Mouse (Mus musculus): ENCODE data around the gene Nutf2-ps1. TPM values are rescaled to one million over a fixed set of nuclear protein-coding genes. Genes with fewer than 3 reads are reported as not detected.

The Nutf2-ps1 gene
- total RNA-seq, 2 experiments from 2014 or later = 49.2 to 59.9 TPM

DNA sequence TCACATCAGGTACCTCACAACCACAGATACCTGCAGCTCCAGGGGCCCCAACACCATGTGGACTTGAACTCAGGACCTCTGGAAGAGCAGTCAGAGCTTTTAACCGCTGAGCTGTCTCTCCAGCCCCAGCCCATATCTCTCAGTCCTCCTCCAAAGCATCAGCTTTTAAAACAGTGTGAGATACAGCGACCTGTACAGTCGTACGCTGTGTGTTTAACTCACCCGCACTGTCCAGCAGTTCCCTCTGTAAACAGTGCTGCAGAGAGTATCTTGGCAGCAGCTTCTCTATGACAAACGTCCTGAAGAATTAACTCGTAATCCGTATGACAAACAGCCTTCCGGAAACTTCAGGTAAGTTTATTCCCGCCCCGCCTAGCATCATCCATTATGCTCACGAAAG is 16.3 kb downstream of the Nutf2-ps1 start:
- intact Hi-C loops (cut with DNase I) = no loop called here
- no peak for DNase-seq (ENCODE audit: low spot score in 2 of 2)

DNA sequence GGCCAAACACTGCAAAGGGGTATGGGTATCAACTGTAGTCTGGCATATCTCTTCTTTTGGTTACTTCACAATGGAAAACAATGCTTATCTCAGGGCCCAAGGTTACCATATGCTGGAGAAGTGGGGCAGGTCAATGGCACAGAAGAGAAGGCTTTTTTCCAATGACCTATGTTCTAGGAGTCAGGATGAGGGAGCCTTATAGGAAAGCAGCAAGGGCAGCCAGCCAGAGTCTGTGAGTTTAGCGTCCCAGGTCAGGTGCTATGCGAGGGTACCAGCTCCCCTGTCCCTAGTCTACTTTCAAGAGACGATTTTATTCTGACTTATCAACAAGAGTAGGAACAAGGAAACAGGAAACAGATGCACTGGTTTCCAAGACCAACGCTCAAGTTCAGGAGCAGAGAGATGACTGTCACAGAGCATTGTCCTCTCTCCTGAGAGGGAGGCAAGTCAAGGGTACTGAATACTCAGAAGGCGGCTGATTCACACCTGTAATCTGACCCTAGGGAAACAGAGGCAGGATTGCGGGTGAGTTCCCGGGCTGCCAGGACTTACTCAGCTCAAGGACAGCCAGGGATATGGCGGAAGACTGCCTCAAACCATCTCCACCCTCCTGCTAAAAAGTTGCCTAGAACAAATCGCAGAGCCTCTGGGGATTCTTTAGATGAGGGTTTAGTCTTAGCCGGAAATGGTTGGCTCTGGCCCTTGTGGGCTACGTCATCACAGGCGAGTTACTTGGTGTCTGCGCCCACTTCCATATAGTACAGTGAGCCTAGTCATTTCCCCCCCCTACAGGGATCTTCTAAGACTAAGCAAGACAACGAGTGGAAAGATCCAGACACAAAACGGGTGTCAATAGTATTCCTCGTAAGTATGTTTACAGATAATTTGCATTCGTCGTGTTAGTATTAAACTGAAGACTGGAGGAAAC is 17.1 kb downstream of the Nutf2-ps1 start:
- intact Hi-C loops (cut with DNase I) = no loop called here
- DNase-seq (ENCODE audit: low spot score in 2 of 2) = no peak

DNA sequence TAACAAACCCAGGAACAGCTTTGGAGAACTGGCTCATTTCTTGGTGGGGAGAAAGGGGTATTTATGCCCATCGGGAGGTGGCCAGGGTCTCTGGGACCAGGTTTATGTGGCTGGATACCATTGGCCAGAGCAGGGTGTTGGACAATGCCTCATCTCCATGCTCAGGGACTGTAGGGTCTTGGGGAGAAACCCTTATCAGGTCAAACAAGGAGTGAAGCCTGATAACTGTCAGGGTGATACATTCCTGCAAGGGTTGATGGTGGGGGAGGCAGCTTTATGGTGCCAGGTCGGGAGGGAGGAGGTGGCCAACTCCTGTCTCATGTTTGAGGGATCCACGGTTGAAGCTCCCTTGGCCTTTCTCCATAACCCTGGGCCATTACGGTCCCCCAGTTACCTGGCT is 17.8 kb downstream of the Nutf2-ps1 start:
- DNase-seq (ENCODE audit: low spot score in 2 of 2) = no peak
- intact Hi-C loops (cut with DNase I) = no loop called here

DNA sequence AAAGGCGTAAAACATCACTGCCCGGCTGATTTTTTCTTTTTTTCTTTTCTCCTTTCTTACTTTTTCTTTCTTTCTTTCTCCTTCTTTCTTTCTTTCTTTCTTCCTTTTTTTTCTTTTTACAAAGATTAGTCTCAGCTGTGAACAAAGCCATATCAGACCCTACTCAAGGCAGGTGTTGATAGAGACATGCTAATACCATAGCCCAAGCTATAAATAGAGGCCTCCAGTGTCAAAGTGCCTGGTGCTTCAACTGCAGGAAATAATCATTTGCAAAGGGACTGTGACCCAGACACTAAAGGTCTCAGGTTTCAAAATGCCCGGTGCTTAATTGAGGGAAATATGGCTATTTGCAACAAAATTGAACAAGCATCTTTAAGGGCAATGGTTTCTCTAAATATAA is 20.3 kb downstream of the Nutf2-ps1 start:
- intact Hi-C loops (cut with DNase I) = no loop called here
- DNase-seq (ENCODE audit: low spot score in 2 of 2) = no peak

DNA sequence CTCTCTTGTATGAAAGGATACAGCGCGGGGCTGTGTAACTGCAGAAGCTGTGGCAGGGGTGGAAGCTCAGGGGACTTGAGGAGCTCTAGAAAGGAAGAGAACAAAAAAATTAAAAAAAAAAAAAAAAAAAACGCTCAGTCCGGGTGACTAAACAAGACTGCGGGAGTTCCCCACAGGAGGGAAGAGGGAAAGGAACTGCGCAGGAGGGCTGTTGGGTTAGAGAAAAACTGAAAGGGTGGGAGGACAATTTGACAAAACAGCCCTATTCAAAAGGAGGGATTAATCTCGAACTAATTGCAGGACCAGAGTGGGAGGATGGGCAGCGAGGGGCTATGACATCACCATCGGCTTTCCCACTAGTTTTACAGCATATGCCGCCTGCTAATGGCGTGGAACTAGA is 21.0 kb downstream of the Nutf2-ps1 start:
- intact Hi-C loops (cut with DNase I) = no loop called here

DNA sequence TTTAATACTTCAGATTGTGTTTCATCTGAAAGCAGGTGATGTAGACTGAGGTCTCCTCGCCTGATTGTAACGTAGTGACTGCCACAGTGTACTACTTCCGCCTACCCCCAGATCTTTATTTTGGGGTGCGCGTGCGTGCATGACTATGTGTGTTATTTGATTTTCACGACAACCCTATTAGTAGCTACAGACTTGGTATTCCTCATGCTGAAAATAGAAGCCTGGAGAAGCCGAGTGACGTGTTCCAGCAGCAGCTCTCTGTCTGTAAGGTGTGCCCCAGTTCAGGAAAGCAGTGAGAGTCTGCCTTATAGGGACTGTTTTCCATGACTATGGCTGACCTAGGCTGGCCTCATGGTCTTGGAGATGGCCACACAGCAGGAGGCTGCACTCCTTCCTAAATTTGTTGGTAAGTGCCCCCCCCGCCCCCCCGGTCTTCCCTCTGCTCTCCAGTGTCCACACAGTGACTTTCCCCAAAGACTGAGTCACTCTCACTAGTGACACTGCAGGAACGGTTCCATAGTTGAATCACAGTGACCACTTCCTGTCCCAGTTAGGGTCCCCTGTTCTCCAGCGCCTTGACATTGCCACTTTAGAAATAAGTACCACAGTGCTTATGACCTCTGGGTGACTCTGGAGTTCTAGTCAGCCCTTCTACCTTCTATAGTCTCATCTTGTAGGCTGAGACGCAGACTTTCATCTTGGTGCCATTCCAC is 23.1 kb downstream of the Nutf2-ps1 start:
- intact Hi-C loops (cut with DNase I) = no loop called here
- DNase-seq (ENCODE audit: low spot score in 2 of 2) = no peak

More for the DNA sequence above, 21.0 kb downstream of the Nutf2-ps1 start:
- no peak for DNase-seq (ENCODE audit: low spot score in 2 of 2)

DNA sequence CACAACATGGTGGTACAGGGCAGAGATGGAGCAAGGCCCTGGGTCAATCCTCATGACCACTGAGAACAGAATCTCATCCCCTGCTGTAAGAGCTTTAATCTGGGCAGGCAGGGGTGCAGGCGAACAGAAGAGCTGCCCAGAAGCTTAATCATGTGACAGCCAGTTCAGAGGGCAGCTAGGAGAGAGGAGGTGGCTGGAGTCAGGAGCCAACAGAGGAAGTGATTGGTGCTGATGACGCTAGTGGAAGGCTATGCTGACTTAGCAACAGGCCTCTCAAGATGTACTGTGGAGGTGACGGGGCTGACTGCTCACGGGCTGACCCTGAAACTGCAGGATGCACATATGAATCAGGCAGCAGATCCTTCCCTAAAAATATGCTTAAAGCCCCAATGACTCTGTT is 24.7 kb downstream of the Nutf2-ps1 start:
- DNase-seq (ENCODE audit: low spot score in 2 of 2) = no peak
- intact Hi-C loops (cut with DNase I) = no loop called here

DNA sequence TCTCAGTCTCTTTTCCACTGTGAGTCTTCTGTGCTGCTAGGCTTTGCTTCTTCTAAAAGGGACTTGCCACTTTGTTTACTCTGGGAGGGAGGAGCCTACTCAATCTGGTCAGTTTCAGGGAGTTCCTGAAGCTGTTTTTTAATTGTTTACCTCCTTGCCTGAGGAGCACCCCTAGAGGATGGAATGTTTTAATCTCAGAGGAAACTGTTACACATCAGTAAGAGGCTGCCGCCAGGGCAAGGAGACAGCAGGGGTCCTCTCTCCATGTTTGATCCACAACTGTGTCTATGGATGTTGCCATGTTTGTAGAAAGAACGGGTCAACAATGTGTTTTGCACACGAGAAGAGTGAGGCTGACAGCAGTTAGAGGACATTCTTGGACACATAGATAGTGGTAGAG is 28.4 kb downstream of the Nutf2-ps1 start:
- no peak for DNase-seq (ENCODE audit: low spot score in 2 of 2)
- intact Hi-C loops (cut with DNase I) = no loop called here

DNA sequence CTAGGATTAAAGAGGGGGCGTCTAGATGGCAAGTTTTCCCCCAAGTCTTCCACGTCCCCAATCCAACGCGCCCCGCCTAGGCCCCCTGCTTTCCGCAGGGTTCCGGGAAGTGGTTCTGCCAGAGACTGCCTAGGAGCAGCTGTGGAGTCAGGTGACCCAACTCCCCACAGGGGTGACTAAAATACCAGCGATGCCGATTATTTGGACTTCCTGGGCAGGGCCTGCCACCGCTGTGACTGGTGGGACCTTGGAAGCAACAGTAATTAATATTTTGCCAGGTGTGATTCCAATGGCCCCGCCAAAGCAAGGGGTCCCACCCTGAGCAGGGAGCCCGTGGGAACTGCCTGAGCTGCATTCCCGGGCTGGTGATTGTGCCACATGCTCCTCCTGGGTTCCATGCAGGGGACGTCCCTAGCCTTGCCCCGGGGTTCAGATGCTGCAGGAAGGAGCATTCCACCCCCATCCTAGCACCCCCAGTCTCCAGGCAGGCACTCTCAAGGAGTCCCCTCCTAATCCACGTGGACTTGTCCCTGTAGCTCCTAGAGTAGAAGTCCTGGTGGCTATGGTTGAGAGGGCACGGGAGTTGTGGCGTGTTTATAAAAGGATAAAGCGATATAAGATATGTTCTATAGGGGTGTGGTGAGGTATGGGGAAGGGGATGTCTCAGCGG is 31.5 kb downstream of the Nutf2-ps1 start:
- no peak for DNase-seq (ENCODE audit: low spot score in 2 of 2)
- intact Hi-C loops (cut with DNase I) = no loop called here

DNA sequence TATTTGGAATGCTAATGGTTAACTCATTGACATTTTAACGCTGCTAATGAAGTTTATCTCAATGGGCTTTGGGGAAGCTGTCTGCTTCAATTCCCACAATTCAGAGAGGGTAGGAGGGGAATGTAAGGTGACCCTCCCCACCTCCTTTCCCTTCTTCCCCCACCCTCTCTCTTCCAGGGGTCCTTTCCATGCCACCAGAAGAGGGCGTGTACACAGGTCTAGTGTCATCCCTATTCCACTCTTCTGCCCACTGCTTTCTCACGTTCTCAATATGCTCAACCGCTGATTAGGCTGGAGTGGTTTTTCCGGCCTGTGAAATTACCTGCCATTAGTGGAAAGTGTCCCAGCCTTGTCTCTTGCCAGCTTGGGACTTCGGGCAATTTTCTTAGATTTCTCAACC is 32.0 kb downstream of the Nutf2-ps1 start:
- DNase-seq (ENCODE audit: low spot score in 2 of 2) = no peak
- intact Hi-C loops (cut with DNase I) = no loop called here

DNA sequence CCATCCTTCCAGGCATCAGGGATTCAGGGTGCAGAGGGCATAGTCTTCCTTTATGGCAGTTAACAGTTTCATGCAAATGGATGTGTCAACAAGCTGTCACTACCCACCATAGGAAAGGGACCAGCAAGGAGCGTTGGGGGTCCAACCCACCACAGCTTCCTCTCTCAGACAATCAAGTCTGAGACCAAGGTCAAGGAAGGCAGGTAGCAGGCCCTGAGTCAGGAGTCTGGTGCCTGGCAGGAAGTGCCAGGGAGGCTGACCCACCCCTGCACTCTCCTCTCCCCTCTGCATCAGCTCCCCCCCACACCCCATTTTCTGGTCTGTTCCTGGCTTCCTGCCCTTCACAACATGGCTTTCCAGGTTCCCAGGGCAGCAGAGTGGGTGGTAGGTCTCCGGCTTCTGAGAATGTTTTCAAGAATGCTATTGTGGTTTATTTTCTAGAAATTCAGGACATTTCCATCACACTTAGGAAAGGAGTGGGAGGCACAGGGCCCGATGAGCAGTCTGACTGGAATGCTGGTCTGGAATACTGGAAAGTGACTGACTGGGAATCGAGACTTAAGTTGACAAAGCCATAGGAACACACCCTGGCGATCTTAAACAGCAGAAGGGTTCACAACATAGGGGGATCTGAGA is 33.8 kb downstream of the Nutf2-ps1 start:
- intact Hi-C loops (cut with DNase I) = no loop called here
- DNase-seq (ENCODE audit: low spot score in 2 of 2) = no peak

DNA sequence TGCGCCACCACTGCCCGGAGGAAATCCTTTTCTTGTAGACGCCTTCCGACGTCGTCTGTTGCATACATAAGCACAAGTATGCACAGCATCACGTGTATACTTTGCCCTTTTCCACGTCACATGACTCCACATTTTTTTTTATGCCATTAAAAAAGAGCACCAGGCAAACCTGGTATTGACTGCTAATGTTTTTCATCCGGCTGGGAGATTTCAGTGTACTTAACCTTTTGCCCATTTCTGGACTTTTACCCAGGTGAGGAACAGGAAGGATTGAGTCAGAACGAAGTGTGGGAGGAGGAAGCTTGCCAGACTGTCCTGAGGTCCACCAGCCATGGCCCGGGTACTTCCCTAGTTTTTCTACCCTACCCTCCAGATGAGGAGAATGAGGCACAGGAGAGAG is 34.5 kb downstream of the Nutf2-ps1 start:
- no peak for DNase-seq (ENCODE audit: low spot score in 2 of 2)
- intact Hi-C loops (cut with DNase I) = no loop called here

DNA sequence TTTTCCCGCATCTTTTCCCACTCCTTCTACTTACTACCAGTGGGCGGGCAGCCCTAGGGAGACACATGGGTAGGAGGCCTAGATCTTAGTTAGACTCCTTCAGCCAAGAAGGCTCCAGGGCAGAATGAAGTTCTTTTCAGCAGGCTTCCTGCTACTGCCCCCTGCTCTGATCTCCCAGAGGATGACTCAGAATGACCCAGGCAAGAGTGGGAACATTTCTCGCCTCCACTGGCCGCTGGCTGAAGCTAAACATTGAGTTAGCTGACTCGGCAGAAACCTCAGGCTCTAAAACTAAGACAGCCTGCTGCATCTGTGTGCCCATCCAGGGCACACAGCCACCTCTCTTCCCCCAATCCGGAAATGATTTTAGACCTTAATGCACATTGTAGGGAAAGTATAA is 36.1 kb downstream of the Nutf2-ps1 start:
- intact Hi-C loops (cut with DNase I) = no loop called here
- DNase-seq (ENCODE audit: low spot score in 2 of 2) = no peak

DNA sequence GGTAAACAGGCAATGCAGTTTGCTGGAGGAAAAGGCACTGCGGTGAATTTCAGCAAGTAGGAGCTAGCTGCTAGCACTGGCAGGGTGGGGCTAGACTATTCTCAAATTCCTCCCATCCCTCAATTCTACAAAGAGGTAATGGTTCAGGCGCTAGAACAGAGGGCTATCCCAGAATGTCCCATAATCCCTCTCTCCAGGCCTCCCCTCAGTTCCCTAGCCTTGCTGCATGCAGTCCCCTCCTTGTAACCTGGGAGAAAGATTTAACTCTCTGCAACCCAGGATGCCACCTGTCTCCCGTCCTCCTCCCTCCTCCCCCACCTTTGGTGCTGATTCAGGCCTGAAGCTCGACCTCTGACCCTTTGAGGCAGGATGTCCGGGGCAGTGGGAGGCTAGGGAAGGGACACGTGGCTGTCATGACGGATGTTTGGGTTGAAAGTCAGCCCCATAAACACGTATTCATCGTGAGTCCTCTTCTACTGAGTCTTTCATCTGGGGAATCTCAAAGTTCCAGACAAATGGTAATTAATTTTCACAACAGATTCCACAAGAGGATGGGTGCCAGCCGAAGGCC is 36.6 kb downstream of the Nutf2-ps1 start:
- intact Hi-C loops (cut with DNase I) = no loop called here
- no peak for DNase-seq (ENCODE audit: low spot score in 2 of 2)

DNA sequence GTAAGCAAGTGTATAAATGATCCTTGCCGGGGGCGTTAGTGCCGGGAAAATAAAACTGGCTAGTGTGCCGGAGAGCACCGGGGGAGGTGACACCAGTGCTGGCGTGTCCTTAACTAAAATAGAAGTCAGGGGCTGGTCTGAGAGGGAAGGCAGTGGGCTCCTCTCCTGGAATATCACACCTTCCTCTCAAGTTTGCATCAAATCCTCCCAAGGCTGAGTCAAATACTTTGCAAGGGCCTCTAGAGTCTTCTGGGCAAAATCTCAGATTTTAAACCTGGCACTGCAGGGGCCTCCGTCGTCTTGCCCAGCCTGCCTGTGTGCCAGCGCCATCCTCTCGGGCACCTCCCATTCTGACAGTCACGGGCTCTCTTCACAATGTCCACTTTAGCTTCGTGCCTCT is 37.9 kb downstream of the Nutf2-ps1 start:
- intact Hi-C loops (cut with DNase I) = no loop called here
- no peak for DNase-seq (ENCODE audit: low spot score in 2 of 2)

DNA sequence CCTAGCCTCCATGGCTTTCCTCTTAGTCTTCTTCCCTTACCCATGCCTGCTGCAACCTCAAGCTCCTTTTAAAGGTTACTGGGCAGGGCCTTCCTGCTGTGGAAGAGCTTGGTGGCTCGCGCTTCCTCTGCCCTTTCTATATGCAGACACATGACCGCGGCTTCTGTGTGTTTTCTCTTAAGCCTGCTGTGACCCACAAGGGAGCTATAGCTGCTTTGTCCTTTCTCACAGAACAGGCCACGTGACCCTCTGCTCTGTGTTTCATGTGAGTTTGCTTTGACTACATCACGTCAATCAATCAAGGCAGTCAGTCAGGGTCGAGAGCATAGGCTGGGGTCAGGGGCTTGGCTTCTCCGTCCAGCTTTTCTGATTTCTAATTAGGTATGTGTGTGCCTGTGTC is 41.3 kb downstream of the Nutf2-ps1 start:
- DNase-seq (ENCODE audit: low spot score in 2 of 2) = no peak
- intact Hi-C loops (cut with DNase I) = no loop called here

DNA sequence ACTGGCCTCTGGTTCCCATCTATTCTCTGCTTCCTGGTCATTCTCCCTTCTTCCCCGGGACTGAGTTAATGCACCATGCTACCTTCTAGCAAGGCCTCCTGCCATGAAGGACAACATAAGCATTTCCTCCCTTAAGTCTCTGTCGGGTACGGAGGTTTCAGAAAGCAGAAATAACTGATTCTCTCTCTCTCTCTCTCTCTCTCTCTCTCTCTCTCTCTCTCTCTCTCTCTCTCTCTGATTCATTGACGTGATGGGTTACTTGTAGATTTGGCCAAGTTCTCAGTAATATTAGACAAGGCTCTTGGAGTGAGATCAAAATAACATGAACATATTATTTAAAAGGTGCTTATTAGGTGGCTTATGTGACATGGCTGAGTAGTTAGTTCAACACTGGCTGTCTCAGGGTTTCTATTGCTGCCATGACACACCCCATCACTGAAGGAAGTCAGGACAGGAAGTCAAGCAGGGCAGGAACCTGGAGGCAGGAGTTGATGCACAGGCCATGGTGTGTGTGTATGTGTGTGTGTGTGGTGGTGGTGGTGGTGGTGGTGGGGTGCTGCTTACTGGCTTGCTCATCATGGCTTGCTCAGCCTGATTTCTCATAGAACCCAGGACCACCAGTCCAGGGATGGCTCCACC is 43.8 kb downstream of the Nutf2-ps1 start:
- intact Hi-C loops (cut with DNase I) = no loop called here
- no peak for DNase-seq (ENCODE audit: low spot score in 2 of 2)

DNA sequence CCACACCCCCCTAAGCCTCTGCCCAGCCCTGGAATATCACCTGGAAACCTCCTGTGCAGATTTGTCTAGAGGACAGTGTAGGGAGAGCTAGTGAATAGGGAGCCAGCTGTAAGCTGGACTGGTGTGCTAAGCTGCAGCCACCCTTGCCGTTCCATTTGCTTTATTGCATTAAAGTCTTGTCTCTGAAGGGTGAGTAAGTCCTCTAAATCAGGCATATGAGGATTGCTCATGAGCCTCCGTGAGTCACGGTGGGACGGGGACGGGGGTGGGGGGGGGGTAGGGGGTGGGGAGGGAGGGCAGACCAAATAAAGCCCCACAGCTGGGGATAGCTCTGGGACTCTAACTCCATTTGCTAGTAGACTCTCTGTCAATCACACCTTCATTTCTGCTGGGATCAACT is 45.3 kb downstream of the Nutf2-ps1 start:
- DNase-seq (ENCODE audit: low spot score in 2 of 2) = no peak
- intact Hi-C loops (cut with DNase I) = no loop called here

DNA sequence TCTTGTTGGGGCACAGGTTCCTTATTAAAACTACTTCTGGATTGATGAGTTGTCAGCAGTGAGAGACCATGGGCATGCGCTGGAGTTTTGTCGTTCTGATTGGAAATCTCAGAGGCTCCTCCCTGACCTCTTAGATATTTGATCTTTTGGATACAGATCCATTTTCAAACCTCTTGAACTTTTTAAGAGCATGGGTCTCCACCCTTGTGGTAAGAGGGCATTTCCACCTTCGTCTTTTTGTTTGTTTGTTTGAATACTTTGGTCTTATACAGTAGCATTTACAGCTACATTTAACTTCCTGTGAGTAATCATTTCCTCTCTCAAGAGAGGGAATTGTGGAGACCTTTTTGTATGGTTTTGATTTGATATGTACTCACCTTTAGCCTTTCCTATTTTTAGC is 49.6 kb downstream of the Nutf2-ps1 start:
- DNase-seq (ENCODE audit: low spot score in 2 of 2) = no peak
- intact Hi-C loops (cut with DNase I) = no loop called here
